11 mouse cellular contexts compared by ENCODE assay signal in the genomic region with DNA sequence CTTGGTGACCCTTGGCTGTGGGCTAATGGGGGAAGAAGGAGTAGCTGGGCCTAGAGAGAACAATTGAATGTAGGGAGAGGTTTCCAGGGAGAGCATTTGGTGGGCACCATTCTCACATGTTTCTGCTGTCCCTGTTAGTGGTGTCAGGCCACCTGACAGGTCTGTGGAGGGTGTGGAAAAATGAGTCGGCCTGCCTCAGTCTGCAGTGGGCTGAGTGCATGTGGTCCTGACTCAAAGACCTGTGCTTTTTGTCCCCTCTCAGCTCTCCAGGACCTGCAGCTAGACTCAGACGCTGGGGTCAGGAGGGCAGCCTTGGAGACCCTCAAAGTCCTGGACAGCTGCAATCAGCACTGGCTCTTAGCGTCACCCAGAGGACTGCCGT. TPM values are rescaled to one million over a fixed set of nuclear protein-coding genes. Genes with fewer than 3 reads are reported as not detected.
DNase-seq lines count a peak whose midpoint lies in the region; ATAC-seq lines count a peak whose summit lies in the region.
"Had no signal": no experiment of that assay in that cellular context is flagged by ENCODE, and none has a peak within 500 bp of the region (broad histone marks: within the 10 kb centered on the region; RNA-seq: fewer than 3 reads in every experiment).

No protein-coding gene starts in this region.

- 0 out of 2 replicates have a peak, but pooled peaks have one; percentile 1 for ATAC-seq in embryonic facial prominence, embryonic 11.5 days (replicated peaks; ENCODE audit: insufficient number of reproducible peaks, low FRiP score, low TSS enrichment, low read depth)
- ATAC-seq in lung, embryonic 15.5 days (ENCODE audit: borderline replicate concordance, extremely low read depth, low FRiP score, low TSS enrichment) = peak; percentile 2; the same call in 1 of the 2 replicates
- peak; percentile 5; the same call in 1 of the 2 replicates for ATAC-seq in intestine, embryonic 15.5 days
- ATAC-seq in neural tube, embryonic 12.5 days (ENCODE audit: low FRiP score, low read depth) = peak; percentile 5

- no peaks in the 10 kb centered on the region for H3K27me3 ChIP-seq in embryonic facial prominence, embryonic 11.5 days (ENCODE audit: control insufficient read depth, insufficient read depth, low read length)
- H3K27me3 ChIP-seq in embryonic facial prominence, embryonic 10.5 days (replicated peaks; ENCODE audit: low read depth, poor library complexity, severe bottlenecking) = no peaks in the 10 kb centered on the region
- no peaks in the 10 kb centered on the region for H3K27me3 ChIP-seq in lung, embryonic 15.5 days
- no peaks in the 10 kb centered on the region for H3K27me3 ChIP-seq in intestine, embryonic 15.5 days (replicated peaks)
- no peaks in the 10 kb centered on the region for H3K27me3 ChIP-seq in neural tube, embryonic 12.5 days (replicated peaks)

- no peaks in the 10 kb centered on the region for H3K4me1 ChIP-seq in embryonic facial prominence, embryonic 11.5 days (ENCODE audit: control insufficient read depth, insufficient read depth, low read length)
- H3K4me1 ChIP-seq in embryonic facial prominence, embryonic 10.5 days = no peaks in the 10 kb centered on the region
- H3K4me1 ChIP-seq in lung, embryonic 15.5 days = no peaks in the 10 kb centered on the region
- H3K4me1 ChIP-seq in intestine, embryonic 15.5 days (replicated peaks) = peaks cover 15% of the 10 kb centered on the region; the same call in 1 of the 2 replicates
- H3K4me1 ChIP-seq in neural tube, embryonic 12.5 days = 0 out of 2 replicates have a peak, but pooled peaks cover 4% of the 10 kb centered on the region

- no peak overlapping the region for H3K4me2 ChIP-seq in embryonic facial prominence, embryonic 11.5 days (ENCODE audit: low read depth, low read length)
- no peak overlapping the region for H3K4me2 ChIP-seq in lung, embryonic 15.5 days
- H3K4me2 ChIP-seq in intestine, embryonic 15.5 days (replicated peaks) = no peak overlapping the region
- H3K4me2 ChIP-seq in neural tube, embryonic 12.5 days (replicated peaks) = no peak overlapping the region

- no peak for DNase-seq in embryonic facial prominence, embryonic 11.5 days (ENCODE audit: low spot score)
- DNase-seq in embryonic facial prominence, embryonic 10.5 days (ENCODE audit: low spot score) = no peak
- no peak for DNase-seq in lung, adult 18-20 months
- no peak for DNase-seq in cerebellum, postnatal 36 days
- DNase-seq in spleen, adult 12 weeks (ENCODE audit: low spot score) = no peak
- DNase-seq: lung, postnatal 36 days had no signal

- no peak overlapping the region for H3K4me3 ChIP-seq in embryonic facial prominence, embryonic 11.5 days (ENCODE audit: low read depth, low read length)
- no peak overlapping the region for H3K4me3 ChIP-seq in embryonic facial prominence, embryonic 10.5 days
- H3K4me3 ChIP-seq in lung, embryonic 15.5 days = no peak overlapping the region
- no peak overlapping the region for H3K4me3 ChIP-seq in intestine, embryonic 15.5 days (replicated peaks)
- no peak overlapping the region for H3K4me3 ChIP-seq in neural tube, embryonic 12.5 days

- 77% methylated on average over 4 of the region's 4 CpGs for WGBS in embryonic facial prominence, embryonic 11.5 days
- 77% methylated on average over 4 of the region's 4 CpGs for WGBS in embryonic facial prominence, embryonic 10.5 days
- WGBS in lung, embryonic 15.5 days = 68% methylated on average over 4 of the region's 4 CpGs
- WGBS in intestine, embryonic 15.5 days = 76% methylated on average over 4 of the region's 4 CpGs
- 76% methylated on average over 4 of the region's 4 CpGs for WGBS in neural tube, embryonic 12.5 days

- no peak overlapping the region for H3K27ac ChIP-seq in embryonic facial prominence, embryonic 11.5 days (replicated peaks; ENCODE audit: low read depth, low read length)
- no peak overlapping the region for H3K27ac ChIP-seq in embryonic facial prominence, embryonic 10.5 days (replicated peaks)
- no peak overlapping the region for H3K27ac ChIP-seq in lung, embryonic 15.5 days
- H3K27ac ChIP-seq in intestine, embryonic 15.5 days = no peak overlapping the region
- H3K27ac ChIP-seq in neural tube, embryonic 12.5 days = no peak overlapping the region

- peaks cover 46% of the 10 kb centered on the region for H3K9me3 ChIP-seq in embryonic facial prominence, embryonic 11.5 days (replicated peaks; ENCODE audit: control insufficient read depth, low read length)
- peaks cover 94% of the 10 kb centered on the region for H3K9me3 ChIP-seq in embryonic facial prominence, embryonic 10.5 days
- no peaks in the 10 kb centered on the region; the same call in 1 of the 2 replicates for H3K9me3 ChIP-seq in lung, embryonic 15.5 days
- 0 out of 2 replicates have a peak, but pooled peaks cover 9% of the 10 kb centered on the region for H3K9me3 ChIP-seq in intestine, embryonic 15.5 days
- peaks cover 62% of the 10 kb centered on the region for H3K9me3 ChIP-seq in neural tube, embryonic 12.5 days

- H3K36me3 ChIP-seq in embryonic facial prominence, embryonic 11.5 days (replicated peaks; ENCODE audit: control insufficient read depth, insufficient read depth, low read depth, low read length) = peaks cover 49% of the 10 kb centered on the region
- H3K36me3 ChIP-seq in embryonic facial prominence, embryonic 10.5 days (replicated peaks) = peaks cover 56% of the 10 kb centered on the region
- peaks cover 50% of the 10 kb centered on the region for H3K36me3 ChIP-seq in lung, embryonic 15.5 days
- H3K36me3 ChIP-seq in intestine, embryonic 15.5 days = peaks cover 45% of the 10 kb centered on the region
- peaks cover 54% of the 10 kb centered on the region for H3K36me3 ChIP-seq in neural tube, embryonic 12.5 days

- H3K9ac ChIP-seq in embryonic facial prominence, embryonic 11.5 days (replicated peaks; ENCODE audit: low read length) = no peak overlapping the region
- no peak overlapping the region for H3K9ac ChIP-seq in lung, embryonic 15.5 days
- H3K9ac ChIP-seq in intestine, embryonic 15.5 days = no peak overlapping the region
- H3K9ac ChIP-seq in neural tube, embryonic 12.5 days = no peak overlapping the region

RNA-seq across cellular contexts. Expression of gene Hjurp, which starts 17.8 kb away (rescaled TPM):
- 139 and 152 TPM in 2 replicates for polyA plus RNA-seq in embryonic facial prominence, embryonic 11.5 days (2014; fragmentation: Nextera tagmentation; extraction: Ambion mirVana)
- polyA plus RNA-seq in embryonic facial prominence, embryonic 10.5 days (2016; fragmentation: Nextera tagmentation; extraction: Ambion mirVana) = 219 and 220 TPM in 2 replicates
- polyA plus RNA-seq in lung, embryonic 15.5 days (2015; fragmentation: Nextera tagmentation; extraction: Ambion mirVana) = 184 and 198 TPM in 2 replicates
- polyA plus RNA-seq in intestine, embryonic 15.5 days (2015; fragmentation: Nextera tagmentation; extraction: Ambion mirVana) = 158 and 160 TPM in 2 replicates
- polyA plus RNA-seq in neural tube, embryonic 12.5 days (2016; fragmentation: Nextera tagmentation; extraction: Ambion mirVana) = 134 and 135 TPM in 2 replicates

RNA-seq across cellular contexts. Expression of gene Trpm8, which starts 17.8 kb away (rescaled TPM):
- not detected in 2 replicates for polyA plus RNA-seq in embryonic facial prominence, embryonic 11.5 days (2014; fragmentation: Nextera tagmentation; extraction: Ambion mirVana)
- not detected in 2 replicates for polyA plus RNA-seq in embryonic facial prominence, embryonic 10.5 days (2016; fragmentation: Nextera tagmentation; extraction: Ambion mirVana)
- 0.04 and 0.10 TPM in 2 replicates for polyA plus RNA-seq in lung, embryonic 15.5 days (2015; fragmentation: Nextera tagmentation; extraction: Ambion mirVana)
- not detected in 2 replicates for polyA plus RNA-seq in intestine, embryonic 15.5 days (2015; fragmentation: Nextera tagmentation; extraction: Ambion mirVana)
- not detected in 2 replicates for polyA plus RNA-seq in neural tube, embryonic 12.5 days (2016; fragmentation: Nextera tagmentation; extraction: Ambion mirVana)
- polyA plus RNA-seq: spleen, adult 2 months had no signal

RNA-seq across cellular contexts. Expression of gene Mroh2a, which starts 32.8 kb away (rescaled TPM):
- 1.00 and 1.7 TPM in 2 replicates for polyA plus RNA-seq in embryonic facial prominence, embryonic 11.5 days (2014; fragmentation: Nextera tagmentation; extraction: Ambion mirVana)
- polyA plus RNA-seq in embryonic facial prominence, embryonic 10.5 days (2016; fragmentation: Nextera tagmentation; extraction: Ambion mirVana) = 1.0 and 1.1 TPM in 2 replicates
- polyA plus RNA-seq in lung, embryonic 15.5 days (2015; fragmentation: Nextera tagmentation; extraction: Ambion mirVana) = 0.90 and 1.1 TPM in 2 replicates
- 0.88 and 1.0 TPM in 2 replicates for polyA plus RNA-seq in intestine, embryonic 15.5 days (2015; fragmentation: Nextera tagmentation; extraction: Ambion mirVana)
- polyA plus RNA-seq in neural tube, embryonic 12.5 days (2016; fragmentation: Nextera tagmentation; extraction: Ambion mirVana) = 1.3 and 1.5 TPM in 2 replicates

RNA-seq across cellular contexts. Expression of gene Ugt1a1, which starts 47.9 kb away (rescaled TPM):
- polyA plus RNA-seq in embryonic facial prominence, embryonic 11.5 days (2014; fragmentation: Nextera tagmentation; extraction: Ambion mirVana) = not detected in 2 replicates
- polyA plus RNA-seq in embryonic facial prominence, embryonic 10.5 days (2016; fragmentation: Nextera tagmentation; extraction: Ambion mirVana) = not detected in 2 replicates
- polyA plus RNA-seq in lung, embryonic 15.5 days (2015; fragmentation: Nextera tagmentation; extraction: Ambion mirVana) = 0.11 TPM in 1 of 2 replicates, not detected in the other
- polyA plus RNA-seq in intestine, embryonic 15.5 days (2015; fragmentation: Nextera tagmentation; extraction: Ambion mirVana) = 29.2 and 30.1 TPM in 2 replicates
- not detected in 2 replicates for polyA plus RNA-seq in neural tube, embryonic 12.5 days (2016; fragmentation: Nextera tagmentation; extraction: Ambion mirVana)
- polyA plus RNA-seq: heart, embryonic 14.5 days had no signal

RNA-seq across cellular contexts. Expression of gene Dnajb3, which starts 54.1 kb away (rescaled TPM):
- 12.0 and 16.3 TPM in 2 replicates for polyA plus RNA-seq in embryonic facial prominence, embryonic 11.5 days (2014; fragmentation: Nextera tagmentation; extraction: Ambion mirVana)
- 10.6 and 12.2 TPM in 2 replicates for polyA plus RNA-seq in embryonic facial prominence, embryonic 10.5 days (2016; fragmentation: Nextera tagmentation; extraction: Ambion mirVana)
- 6.1 and 6.9 TPM in 2 replicates for polyA plus RNA-seq in lung, embryonic 15.5 days (2015; fragmentation: Nextera tagmentation; extraction: Ambion mirVana)
- polyA plus RNA-seq in intestine, embryonic 15.5 days (2015; fragmentation: Nextera tagmentation; extraction: Ambion mirVana) = 6.1 and 8.3 TPM in 2 replicates
- 16.4 and 17.7 TPM in 2 replicates for polyA plus RNA-seq in neural tube, embryonic 12.5 days (2016; fragmentation: Nextera tagmentation; extraction: Ambion mirVana)
